Mouse (Mus musculus) G1E (cell line): ENCODE data around the gene Vmp1.

Experiments
- CTCF ChIP-seq: IDR thresholded peaks from 2 replicates; pipeline ENCODE4 v1.5.1; 2012; ENCODE audit warnings: low read depth, low read length, inconsistent platforms, mixed read lengths
- TAL1 ChIP-seq: conservative IDR thresholded peaks from 2 replicates; pipeline ENCODE4 v1.6.1; 2012; ENCODE audit warnings: low read depth, low read length, inconsistent platforms, mixed read lengths

- no peak for TF ChIP-seq CTCF
- no peak for TF ChIP-seq TAL1
Observed at GRCm38 (mm10) chr11:86534201-86534910, 149.3 kb downstream of the Vmp1 start.
